Mouse (Mus musculus) CH12.LX (cell line): ENCODE measurements at regions not wholly inside any gene's neighbourhood (a gene's known extent, or its start where the extent isn't known, plus 50 kb on each side); places are given as distances from the start of the nearest gene placed in this dataset.

Experiments
- CTCF ChIP-seq, 2 experiments: IDR thresholded peaks in 1 of 2; conservative IDR thresholded peaks in 1 of 2; 2 replicates each; pipeline ENCODE4 v1.5.1; 2011 to 2012; ENCODE audit warnings: low read depth in 2 of 2, low read length in 2 of 2, improper control_type of control experiment in 1 of 2, inconsistent platforms in 1 of 2, mild to moderate bottlenecking in 1 of 2, moderate library complexity in 1 of 2
- EP300 ChIP-seq: IDR thresholded peaks from 2 replicates; pipeline ENCODE4 v1.6.1; 2011; ENCODE audit warnings: low read length, improper control_type of control experiment
- GABPA ChIP-seq: IDR thresholded peaks from 2 replicates; pipeline ENCODE4 v1.6.1; 2012; ENCODE audit warnings: low read depth, low read length, improper control_type of control experiment, inconsistent platforms; ENCODE audit not compliant: insufficient replicate concordance
- JUND ChIP-seq: conservative IDR thresholded peaks from 2 replicates; pipeline ENCODE4 v1.6.1; 2011; ENCODE audit warnings: low read depth, low read length, improper control_type of control experiment
- KAT2A ChIP-seq: IDR thresholded peaks from 2 replicates; pipeline ENCODE4 v1.6.1; 2012; ENCODE audit warnings: low read length, improper control_type of control experiment, inconsistent platforms; ENCODE audit not compliant: insufficient replicate concordance
- POLR2A ChIP-seq: IDR thresholded peaks from 2 replicates; pipeline ENCODE4 v1.6.1; 2011; ENCODE audit warnings: low read depth, mild to moderate bottlenecking, improper control_type of control experiment, low read length
- POLR2AphosphoS2 ChIP-seq: IDR thresholded peaks from 2 replicates; pipeline ENCODE4 v1.6.1; 2011; ENCODE audit warnings: low read depth, low read length, improper control_type of control experiment
- TBP ChIP-seq: conservative IDR thresholded peaks from 2 replicates; pipeline ENCODE4 v1.6.1; 2011; ENCODE audit warnings: low read depth, low read length, improper control_type of control experiment
- ZNF384 ChIP-seq: IDR thresholded peaks from 2 replicates; pipeline ENCODE4 v1.6.1; 2012; ENCODE audit warnings: low read depth, low read length, improper control_type of control experiment, inconsistent platforms

GRCm38 (mm10) chr3:23298818-23299217 is 1222.4 kb downstream of the Tbl1xr1 start:
- TF ChIP-seq GABPA (no peak), JUND (peak; percentile 86), POLR2A (no peak), TBP (no peak), CTCF (conservative IDR thresholded peaks at IDR 0.05 in 1 of 2, IDR thresholded peaks at IDR 0.05 in 1 of 2; ENCODE audit: low read depth in 2 of 2, low read length in 2 of 2) (no peak), KAT2A (no peak), EP300 (peak; percentile 35; the same call in 1 of the 2 replicates), POLR2AphosphoS2 (no peak), ZNF384 (no peak)
